Mouse (Mus musculus) kidney, adult 2 months (tissue): ENCODE results near the gene Btbd6.

ENCODE experiments used
- CTCF ChIP-seq: fragments of 200-500 bp; conservative IDR thresholded peaks from 2 replicates; pipeline ENCODE4 v1.5.1; 2011; ENCODE audit warnings: low read depth, mild to moderate bottlenecking, control low read depth, low read length, moderate library complexity, mixed read lengths; ENCODE audit not compliant: insufficient read depth, insufficient read length
- POLR2A ChIP-seq: fragments of 200-500 bp; IDR thresholded peaks from one replicate; pipeline ENCODE4 v1.6.1; 2011; ENCODE audit warnings: low read depth, low read length, control low read depth

- TF ChIP-seq POLR2A (no peak), CTCF (no peak)
Measured at GRCm38 (mm10) chr12:112977156-112977555, 874 bp downstream of the Btbd6 start.
